Mouse (Mus musculus): ENCODE measurements around the gene Prkd2.
A peak's percentile ranks its signal among the peaks of the same experiment; 100 is the strongest.

The Prkd2 gene

DNA sequence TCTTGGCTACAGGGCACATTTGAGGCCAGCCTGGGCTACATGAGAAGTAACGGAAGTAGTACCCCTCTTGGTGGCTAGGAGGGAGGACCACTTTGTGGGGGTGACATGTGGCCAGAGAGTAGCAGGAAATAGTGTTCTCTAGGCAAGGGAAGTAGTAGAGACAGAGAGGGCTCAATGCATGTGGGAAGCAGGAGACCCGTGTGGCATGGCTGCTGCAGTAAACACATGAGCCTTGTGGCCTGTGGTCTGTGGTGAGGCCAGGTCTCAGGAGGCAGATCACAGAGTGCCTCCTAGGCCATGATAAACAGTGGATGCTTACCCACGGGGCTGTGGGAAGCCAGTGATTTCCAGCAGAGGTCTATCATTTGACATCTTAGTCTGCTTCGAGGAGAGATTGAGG is 15.4 kb upstream of the Prkd2 start:
- DNase-seq: no peak

DNA sequence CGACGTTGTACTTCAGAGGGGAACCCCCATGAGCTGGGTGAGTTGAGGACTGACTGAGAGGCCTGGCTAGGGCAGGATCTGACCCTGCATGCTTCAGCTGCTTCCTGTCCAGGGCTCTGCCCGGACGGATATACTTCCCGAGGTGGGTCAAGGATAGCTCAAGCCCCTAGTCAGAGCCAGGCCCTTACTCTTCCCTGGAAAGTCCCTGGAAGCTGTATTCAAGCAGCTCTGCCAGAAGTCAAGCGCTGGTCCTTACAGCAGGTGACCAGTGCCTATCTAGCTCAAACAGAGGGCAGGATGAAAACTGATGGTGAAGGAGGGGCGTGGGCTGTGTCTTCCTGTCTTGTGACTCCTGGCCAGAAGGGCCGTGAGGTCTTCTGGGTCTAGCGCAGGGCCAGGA is 12.3 kb upstream of the Prkd2 start:
- DNase-seq: peak; percentile 29 to 64

DNA sequence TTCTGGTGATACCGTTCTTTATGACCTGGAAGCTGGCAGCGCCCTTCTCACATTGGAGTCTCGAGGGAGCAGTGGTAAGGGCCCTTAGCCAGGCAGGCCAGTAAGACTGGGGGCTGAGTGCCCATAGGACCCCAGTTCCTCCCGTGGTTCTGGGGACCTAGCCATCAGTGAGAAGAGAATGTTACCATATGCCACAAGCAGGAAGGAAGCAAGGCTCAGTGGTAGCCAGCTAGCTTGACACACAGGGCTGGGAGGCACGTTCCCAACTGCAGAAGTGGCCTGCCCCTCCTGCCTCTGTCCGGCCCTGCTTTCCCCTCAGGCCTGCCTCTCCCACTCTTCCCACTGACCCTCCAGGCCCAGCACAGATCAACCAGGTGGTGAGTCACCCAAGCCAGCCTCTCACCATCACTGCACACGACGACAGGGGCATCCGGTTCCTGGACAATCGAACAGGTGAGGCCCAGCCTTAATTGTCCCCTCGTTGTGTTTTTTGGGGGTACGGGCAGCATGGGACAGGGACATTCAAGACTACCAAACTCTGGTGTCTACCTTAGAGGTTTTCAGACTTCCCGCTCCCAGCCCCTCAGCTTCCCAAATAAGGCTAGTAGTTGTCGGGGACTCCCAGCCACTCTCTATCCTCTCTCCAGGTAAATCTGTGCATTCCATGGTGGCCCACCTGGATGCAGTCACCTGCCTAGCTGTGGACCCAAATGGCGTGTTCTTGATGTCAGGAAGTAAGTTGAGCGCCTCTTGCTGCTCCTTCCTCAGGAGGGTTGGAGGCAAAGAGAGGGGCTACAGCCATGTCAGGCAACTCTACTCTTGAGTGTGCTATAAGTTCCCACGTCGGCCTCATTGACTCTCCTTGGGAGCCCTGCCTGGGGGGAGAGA is 4.5 kb upstream of the Prkd2 start:
- DNase-seq: no peak

DNA sequence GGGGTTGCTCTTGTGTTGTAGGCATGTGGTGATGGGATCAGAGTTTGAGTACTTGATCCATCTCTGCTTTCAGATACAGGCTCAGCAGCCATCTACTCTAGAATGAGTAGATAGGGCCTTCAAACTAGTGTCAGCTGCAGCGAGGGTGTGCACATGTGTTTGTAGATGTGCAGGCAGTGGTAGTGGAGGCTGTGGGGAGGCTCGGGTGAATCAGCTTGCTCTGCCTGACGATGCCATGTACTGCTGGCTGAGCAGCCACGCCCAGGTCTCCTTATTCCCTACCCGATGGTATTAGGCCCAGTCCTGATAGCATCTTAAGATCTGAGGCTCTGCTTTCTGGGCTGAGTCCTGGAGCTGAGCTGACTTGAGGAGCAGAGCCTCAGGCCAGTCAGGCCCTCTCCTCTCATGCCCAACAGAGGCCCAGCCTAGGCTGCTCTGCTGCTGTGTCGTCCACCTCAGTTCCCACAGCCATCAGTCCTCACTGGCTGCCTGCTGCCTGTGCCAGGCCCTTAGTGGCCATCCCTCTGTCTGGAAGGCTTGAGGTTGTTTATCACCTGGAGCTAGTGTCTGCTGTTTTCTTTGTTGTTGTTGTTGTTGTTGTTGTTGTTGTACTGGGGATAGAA is 3.8 kb upstream of the Prkd2 start:
- no peak for DNase-seq

DNA sequence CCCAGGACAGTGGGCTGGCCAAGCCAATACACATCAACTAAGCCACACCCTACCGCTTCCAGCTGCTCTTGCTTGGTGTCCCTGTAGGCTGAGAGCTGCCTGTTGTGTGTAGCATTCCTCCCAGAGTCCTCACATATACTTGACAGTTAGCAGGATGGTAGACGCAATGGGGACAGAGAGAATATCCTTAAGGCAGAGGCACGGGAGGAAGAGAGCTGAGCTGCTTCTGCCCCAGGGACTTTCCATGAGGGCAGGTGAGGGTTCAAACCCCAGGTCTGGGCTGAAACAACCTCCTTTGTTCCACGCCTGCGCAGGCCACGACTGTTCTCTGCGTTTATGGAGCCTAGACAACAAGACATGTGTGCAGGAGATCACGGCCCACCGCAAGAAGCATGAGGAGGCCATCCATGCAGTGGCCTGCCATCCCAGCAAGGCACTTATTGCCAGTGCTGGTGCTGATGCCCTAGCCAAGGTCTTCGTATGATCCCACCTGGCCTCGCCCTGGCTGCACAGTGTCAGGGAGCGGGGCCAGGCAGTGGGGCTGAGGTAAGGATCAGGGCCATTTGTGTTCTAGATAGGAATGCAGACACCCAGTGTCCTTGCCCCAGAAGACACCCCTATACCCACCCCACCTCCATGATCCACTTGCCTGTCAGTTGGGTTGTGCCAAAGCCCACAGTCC is 3.1 kb upstream of the Prkd2 start:
- DNase-seq: no peak

DNA sequence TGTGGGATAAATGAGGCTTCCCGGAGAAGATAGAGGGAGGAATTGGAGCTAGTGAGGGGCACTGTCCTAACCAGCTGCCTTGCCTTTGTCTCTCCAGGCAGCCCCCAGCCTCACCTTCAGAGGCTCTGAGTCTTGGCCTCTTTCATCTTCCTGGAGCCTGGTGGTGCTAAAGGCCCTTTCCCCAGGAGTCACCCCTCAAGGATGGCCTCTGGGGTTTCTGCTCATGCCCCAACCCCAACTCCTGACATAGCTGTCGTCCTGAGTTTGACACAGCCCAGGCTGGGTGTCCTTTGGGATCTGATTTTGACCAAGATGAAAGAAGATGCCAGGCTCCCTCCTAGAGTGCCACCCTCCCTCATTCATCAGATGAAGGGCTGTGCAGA is 2.6 kb upstream of the Prkd2 start:
- no peak for DNase-seq

DNA sequence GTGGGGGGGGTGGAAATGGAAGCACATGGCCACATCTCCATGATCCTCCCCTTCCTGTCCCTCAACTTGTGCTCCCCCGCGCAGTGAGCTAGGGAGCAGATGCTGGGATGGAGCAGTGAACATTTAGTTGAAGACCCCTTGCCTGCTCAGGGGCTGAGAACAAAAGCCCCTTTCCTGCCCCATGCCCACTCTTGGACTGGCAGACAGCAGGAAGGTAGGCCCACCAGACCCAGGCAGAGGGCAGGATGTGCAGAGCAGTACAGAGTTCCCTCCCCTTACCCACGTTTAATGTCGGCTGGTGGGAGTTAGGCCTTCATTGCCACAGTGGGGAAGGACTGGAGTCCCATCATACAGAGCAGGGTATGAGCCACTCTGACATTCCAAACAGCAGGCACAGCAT is 1.6 kb upstream of the Prkd2 start:
- DNase-seq: no peak

DNA sequence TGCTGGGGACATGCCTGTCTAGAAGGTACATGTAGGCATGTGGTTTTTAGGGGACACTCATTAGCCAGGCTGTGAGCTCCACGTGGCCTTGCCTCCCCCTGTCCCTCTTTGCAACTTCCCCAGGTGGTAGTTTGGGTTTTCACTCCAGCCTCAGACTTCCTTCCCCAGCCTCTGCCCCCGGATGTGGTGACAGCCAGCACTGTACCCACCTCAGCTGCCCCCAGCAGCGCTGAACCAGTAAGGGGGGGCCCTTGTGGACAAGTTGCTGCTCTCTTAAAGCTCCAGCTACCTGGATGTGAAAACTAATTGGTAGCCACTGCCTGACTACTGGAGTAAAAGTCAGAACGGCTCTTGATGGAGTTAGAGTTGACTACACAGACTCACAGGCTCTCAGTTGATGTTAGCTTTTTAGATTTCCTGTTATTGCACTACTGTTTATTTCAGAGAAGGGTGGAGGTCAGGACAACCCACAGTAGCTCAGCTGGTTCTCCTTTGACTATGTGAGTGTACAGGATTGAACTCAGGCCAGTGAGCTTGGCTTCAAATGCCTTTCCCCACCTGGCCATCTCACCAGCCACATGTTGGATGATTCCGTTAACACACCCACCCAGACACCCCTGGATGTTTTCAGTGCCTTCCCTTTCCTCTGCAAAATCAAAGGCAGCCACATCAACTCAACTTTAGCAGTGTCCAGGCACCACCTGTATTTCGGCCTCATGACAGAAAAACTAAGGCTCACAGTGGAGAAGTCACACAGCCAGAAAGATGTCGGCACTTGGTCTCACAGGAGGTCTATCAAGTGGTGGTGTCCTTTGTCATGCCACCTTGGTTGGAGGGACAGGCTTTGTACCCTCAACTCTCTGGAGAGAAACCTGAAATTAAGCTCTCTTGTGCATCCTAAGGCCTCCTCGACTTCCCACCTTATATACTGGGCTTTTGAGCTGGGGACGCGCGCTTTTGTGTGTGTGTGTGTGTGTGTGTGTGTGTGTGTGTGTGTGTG is 841 bp upstream of the Prkd2 start:
- no peak for DNase-seq

DNA sequence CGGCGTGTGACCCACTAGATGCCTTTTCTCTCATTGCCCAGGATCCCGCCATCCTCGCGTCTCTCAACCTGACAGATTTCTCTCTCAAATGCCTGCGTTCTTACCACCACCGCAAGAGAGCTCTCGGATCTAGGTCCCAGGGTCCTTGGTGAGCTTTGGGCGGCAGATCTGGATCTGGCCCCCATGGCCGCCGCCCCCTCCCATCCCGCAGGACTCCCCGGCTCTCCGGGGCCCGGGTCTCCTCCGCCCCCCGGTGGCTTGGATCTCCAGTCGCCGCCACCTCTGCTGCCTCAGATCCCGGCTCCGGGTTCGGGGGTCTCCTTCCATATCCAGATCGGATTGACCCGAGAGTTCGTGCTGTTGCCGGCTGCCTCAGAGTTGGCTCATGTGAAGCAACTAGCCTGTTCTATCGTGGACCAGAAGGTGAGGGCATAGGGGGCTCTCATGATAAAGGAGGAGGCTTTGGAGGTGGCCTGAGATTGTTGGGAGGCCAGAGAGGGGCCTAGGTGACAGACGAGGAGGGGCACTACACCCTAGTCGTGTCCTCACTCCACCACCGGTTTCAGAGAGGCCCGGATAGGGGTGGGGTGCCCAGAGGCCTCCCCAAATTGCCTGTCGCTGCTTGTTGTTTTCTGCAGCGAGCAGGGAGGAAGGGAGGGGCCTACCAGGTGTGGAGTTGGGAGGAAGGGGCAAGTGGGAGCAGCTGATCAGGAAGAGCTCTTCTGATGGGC is 904 bp downstream of the Prkd2 start:
- DNase-seq: peak; percentile 29 to 69

DNA sequence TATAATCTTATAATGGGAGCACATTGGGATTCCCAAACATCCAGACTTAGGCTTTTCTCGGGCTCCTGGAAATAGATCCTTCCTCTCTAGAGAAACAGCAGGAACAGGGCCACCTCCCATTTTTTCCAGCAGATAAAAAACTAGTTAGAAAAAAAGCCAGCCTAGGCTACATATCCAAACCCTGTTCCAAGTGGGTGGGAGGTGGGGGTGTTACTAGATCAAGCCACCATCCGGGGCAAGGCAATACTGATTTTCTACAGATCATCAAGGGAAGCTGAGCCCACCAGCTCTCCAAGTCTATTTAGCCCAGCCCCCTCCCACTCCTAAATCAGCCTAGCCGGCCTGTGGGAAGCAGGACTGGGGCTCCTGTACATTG is 2.0 kb downstream of the Prkd2 start:
- DNase-seq: peak in 1 of 2 experiments; percentile 25

DNA sequence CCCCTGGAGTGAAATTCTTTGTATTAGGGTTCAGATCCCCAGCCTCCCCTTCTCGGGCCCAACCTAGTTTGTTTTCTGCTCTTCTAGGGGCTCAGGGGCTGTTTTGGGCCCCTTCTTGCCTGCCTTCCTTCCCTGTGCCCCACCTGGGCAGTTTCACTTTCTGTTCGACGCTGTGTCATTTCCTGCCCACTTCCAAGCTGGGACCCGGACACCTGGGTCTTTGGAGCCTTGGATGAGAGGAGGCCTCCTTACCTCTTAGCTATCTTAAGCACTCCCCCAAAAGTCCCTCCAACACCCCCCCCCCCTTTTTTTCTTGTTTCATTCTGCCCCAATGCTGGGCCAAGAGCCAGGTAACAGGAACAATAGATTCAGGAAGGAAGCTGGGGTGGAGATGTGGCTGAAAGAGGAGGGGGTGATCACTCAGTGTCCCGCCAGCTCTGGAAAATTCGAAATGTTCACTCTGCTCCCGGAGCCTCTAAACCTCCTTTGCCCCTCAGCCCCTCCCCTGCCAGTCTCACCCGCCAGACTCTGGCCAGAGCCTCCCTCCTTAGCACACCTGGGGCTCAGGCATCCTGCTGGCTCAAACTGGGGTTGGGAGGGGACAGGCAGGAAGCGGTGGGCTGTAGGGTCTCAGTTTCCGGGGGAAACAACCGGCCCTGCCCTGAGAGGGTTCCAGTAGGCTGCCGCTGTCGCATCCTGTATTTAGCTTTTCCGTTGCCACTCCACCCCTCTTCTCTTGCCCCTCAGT is 2.5 kb downstream of the Prkd2 start:
- DNase-seq: peak; percentile 69 to 77

DNA sequence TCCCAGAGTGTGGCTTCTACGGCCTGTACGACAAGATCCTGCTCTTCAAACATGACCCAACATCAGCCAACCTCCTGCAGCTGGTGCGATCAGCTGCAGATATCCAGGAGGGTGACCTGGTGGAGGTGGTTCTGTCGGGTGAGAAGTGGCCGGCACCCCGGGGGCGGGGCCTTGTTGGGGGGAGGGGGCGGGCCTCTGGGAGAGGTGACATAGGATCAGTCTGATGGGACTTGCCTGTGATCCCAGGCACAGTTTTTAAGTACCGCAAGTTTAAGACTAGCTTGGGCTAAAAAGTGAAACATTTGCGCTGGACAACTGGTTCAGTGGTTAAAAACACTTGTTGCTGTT is 3.1 kb downstream of the Prkd2 start:
- DNase-seq: no peak

DNA sequence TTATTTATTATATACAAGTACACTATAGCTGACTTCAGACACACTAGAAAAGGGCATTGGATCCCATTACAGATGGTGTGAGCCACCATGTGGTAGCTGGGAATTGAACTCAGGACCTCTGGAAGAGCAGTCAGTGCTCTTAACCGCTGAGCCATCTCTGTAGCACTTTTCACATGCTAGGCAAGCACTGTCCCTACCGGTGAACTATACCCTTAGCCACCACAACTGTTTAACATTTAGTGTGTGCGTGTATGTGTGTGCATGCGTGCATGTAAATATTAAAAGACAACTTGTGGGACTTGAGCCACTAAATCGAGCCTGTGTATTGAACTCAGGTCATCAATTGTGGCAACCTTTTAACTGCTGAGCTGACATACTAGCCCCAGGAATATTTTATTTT is 4.1 kb downstream of the Prkd2 start:
- no peak for DNase-seq

DNA sequence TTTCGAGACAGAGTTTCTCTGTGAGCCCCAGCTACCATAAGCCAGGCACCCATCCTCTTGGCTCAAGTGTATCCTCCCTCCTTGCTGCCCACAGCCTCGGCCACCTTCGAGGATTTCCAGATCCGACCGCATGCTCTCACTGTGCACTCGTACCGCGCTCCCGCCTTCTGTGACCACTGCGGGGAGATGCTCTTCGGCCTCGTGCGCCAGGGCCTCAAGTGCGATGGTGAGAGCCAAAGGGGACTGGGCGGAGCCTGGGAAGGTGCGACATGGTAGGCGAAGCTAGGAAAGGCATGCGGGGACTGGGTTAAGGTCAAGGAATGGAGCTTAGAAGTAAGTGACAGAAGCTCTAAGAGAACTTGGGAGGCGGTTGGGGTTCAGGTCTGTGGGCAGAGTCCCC is 4.8 kb downstream of the Prkd2 start:
- no peak for DNase-seq

DNA sequence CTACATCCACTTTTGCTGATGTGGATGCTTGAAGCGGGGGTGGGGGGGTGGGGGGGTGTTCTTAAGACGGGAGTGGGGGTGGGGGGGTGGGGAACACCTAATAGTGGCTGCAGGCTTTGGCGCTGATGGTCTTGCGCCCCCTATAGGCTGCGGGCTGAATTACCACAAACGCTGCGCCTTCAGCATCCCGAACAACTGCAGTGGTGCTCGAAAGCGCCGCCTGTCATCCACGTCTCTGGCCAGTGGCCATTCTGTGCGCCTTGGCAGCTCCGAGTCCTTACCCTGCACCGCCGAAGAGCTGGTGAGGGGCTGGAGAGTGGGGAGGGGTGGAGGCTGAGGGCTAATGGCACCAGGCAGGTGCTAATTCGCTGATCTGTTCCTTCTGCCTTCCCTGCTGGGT is 5.9 kb downstream of the Prkd2 start:
- DNase-seq: peak; percentile 60 to 65

DNA sequence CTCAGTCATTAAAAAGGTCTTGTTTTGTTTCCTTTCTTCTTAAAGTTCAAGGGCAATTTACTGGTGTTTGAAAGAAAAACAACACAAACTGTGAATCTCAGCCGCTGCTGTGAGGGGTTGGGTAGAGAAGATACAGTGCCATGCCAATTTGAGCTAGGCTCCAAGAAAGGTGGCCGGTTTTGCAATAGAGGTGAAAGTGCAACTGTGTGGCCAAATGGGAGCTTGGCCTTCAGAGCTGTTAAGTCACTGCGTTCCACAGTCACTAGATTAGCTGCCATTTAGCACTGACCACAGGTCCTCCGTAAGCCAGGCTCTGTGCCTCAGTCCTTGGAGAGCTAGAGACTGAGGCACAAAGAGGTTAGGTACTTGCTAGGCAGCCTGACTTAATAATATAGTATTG is 8.9 kb downstream of the Prkd2 start:
- no peak for DNase-seq

DNA sequence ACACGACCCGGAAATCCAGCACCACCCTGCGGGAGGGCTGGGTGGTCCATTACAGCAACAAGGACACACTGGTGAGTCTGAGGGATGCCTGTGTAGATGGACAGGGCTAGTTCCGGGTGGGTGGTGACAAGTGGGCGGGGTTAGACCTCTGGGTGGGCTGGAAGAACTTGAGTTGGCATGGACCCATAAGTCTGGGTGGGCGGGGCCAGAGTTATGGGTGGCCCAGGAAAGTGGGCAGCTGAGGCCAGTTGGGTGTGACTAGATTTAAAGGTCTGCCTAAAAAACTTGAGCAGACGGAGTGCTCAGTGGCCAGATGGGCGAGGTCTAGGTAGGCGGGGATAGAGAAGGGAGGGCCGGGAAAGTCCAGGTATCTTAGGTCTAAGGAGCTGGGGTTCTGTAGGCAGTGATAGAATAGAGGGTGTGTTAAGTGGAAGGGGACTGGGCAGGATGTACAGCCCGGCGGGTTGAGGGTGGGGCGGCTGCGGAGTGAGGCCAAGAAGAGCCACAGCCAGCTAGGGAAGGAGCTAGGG is 10.7 kb downstream of the Prkd2 start:
- DNase-seq: peak in 1 of 2 experiments; percentile 45

DNA sequence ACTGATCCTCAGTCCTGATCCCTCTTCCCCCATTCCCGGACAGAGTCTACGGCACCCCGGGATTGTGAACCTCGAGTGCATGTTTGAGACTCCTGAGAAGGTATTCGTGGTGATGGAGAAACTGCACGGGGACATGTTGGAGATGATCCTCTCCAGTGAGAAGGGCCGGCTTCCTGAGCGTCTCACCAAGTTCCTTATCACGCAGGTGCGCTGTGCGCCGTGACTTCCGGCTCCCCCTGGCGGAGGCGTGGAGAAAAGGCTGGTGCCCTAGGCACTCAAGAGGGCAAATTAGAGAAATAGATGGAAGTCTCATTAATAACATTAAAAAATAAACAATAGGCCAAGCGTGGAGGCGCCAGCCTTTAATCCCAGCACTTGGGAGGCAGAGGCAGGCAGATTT is 15.6 kb downstream of the Prkd2 start:
- DNase-seq: peak in 1 of 2 experiments; percentile 59

DNA sequence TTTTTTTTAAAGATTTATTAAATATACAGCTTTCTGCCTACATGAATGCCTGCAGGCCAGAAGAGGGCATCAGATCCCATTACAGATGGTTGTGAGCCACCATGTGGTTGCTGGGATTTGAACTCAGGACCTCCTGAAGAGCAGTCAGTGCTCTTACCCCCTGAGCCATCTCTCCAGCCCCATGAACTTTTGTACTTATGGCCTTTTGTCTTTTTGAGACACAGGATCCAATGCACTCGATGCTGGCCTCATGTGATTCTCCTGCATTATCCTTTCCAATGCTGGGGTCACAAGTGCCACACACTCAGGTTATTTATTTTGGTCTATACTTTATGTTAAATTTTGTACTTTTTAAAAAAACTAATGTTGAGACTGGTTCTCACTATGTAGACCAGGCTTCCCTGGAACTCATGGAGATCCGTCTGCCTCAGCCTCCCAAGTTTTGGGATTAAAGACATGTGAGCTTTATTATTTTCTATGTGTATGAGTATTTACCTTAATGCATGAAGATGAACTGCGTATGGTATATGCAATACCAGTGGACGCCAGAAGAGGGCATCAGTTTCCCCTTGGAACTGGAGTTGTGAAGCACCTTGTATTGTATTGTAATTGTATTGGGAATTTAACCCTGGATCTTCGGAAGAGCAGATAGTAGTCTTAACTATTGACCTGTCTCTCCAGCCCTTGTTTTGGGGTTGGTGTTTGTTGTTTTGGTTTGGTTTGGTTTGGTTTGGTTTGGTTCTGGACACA is 17.4 kb downstream of the Prkd2 start:
- peak in 1 of 2 experiments; percentile 73 for DNase-seq

DNA sequence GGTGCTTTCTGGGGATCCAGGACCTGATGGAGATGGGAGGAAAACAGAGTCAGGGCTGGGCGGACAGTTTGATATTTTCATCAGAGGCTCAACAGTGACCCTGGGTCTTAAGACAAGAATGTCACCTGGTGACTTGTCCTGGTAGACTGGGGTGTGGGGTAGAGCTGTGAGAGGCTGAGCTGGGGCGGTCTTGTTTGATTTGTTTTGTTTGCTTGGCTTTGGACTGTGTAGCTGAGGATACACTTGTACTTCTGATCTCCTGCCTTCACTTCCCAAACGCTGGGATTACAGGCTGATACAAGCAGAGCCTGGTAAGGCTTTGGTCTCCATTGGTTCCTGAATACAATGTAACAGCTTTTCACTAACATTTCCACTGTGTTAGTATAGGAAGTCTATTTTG is 24.8 kb downstream of the Prkd2 start:
- no peak for DNase-seq

All from kidney, postnatal 25 days (tissue).